Mouse (Mus musculus) left cerebral cortex, postnatal 10 days (tissue): ENCODE measurements around the gene Olfr1197. TPM values are rescaled to one million over a fixed set of nuclear protein-coding genes. Genes with fewer than 3 reads are reported as not detected.

Source experiments
- DNase-seq, 2 experiments: peaks; one replicate each; pipeline ENCODE4 v3.0.0; 2021 to 2022; ENCODE audit warnings: low spot score in 2 of 2, mixed read lengths in 1 of 2; ENCODE audit errors: extremely low spot score in 1 of 2
- intact Hi-C: fragments of 180-260 bp; cut with DNase I; formaldehyde crosslinking; loops from one replicate; pipeline ENCODE4 v1.15.1; 2025
- total RNA-seq, 2 experiments: library from RNA; stranded (reverse); gene quantifications; 2 replicates each; pipeline ENCODE4 v1.2.3; 2021

Olfr1197 gene
- not detected for total RNA-seq

DNA sequence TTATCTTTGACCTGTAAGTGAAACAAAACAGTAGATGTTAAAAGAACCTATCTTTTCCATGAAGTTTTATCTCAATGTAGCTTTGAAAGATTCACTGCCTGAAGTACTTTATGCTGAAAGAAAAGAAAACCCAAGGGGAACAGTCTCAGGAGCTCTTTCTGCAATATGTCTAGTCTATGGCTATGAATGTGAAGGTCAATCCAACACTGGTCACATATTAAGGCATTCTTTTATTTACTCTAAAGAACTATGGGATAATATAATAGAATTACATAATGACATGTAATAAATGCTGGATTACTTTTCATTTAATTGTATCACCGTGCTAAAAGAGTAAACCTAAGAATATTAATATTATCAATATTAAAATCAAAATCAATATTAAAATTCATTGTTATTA is at the start of gene Olfr1197:
Gene Olfr1197 (minus strand): TSS at position 101 of the 400 bp plus-strand sequence.
- intact Hi-C loops: no loop called here
- no peak for DNase-seq

DNA sequence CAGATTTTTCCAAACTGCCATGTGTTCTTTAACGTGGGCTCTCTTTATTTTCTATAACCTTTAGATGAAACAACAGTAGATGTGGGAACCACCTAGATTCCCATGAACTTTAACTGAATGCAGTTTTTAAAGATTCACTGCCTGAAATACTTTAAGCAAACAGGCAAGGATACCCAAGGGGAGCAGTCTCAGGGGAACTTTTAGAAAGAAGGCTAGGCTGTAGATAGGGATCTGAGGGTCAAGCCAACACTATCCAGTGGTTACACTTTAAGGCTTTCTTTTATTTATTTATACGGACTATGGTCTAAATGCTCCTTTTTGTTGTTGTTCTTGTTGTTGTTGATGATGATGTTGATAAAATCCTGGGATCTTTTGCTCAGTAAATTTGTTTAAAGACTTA is 38.2 kb upstream of the Olfr1197 start, which contains the start of gene Olfr1200:
Gene Olfr1200 (minus strand): TSS at position 101 of the 400 bp plus-strand sequence.
- intact Hi-C loops: no loop called here

DNA sequence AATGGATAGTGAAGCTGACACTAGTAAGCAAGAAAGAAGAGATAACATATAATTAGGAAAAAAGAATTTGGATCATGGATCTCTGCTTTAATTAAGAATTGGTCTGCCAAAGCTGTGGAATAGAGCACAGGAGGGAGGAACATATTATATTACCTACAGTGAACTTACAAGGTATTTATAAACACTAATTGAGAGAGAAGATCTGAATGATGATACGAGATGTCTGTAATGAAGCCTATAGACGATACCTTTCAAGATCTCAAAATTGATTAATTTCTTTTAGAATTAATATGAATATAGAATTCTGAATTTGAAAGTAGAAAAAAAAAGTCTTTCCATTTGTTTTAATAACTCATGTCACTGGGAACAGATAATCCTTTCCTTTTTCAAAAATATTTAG is 28.2 kb upstream of the Olfr1197 start, which contains the start of gene Olfr1199:
Gene Olfr1199 (minus strand): TSS at position 101 of the 400 bp plus-strand sequence.
- intact Hi-C loops: no loop called here
- DNase-seq: no peak

More for the DNA sequence above, 38.2 kb upstream of the Olfr1197 start, which contains the start of gene Olfr1200:
- no peak for DNase-seq

DNA sequence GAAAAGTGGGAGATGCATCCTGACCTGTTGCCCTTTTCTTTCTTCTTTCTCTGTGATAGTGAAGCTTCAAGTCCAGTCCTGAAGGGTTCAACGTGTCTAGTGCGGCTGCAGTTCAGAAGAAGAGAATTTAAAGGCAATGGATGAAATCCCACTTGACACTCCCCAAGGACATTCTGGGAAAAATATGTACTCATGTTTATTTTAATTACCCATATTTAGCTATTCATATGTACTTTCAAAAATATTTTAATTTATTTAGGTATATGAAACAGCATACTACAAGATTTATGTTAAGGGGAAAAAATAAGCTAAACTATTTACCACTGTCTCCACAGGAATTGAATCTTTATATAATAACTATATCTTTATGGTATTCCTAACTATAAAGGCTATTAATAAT is 19.1 kb upstream of the Olfr1197 start, which contains the start of gene Olfr1198:
Gene Olfr1198 (minus strand): TSS at position 101 of the 400 bp plus-strand sequence.
- intact Hi-C loops: no loop called here
- no peak for DNase-seq

DNA sequence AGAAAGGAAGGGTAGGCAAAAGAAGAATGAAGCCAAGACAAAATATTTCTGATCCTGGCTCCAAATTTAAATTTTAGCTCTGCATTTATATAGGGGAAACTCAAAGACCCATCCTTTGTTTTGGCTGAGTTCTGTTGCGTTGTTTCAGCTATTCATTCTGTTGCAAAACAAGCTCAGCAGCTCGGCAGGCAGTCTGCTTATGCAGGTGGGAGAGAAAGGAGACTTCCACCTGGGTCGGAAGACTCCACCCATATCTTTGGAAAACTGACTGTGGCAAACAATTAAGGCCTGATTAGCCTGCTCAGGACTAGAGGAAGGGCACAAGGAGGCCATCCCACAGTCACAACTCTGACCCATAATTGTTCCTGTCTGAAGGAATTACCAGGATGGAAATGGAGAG is 11.2 kb upstream of the Olfr1197 start:
- intact Hi-C loops: no loop called here
- no peak for DNase-seq

DNA sequence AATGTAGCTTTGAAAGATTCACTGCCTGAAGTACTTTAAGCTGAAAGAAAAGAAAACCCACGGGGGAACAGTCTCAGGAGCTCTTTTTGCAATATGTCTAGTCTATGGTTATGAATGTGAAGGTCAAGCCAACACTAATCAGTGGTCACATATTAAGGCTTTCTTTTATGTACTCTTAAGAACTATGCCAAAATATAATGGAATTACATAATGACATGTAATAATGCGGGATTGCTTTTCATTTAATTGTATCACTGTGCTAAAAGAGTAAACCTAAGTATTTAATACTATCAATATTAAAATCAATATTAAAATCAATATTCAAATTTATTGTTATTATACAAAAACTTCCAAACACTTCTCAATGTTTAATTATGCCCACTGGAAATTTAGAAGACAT is 27.7 kb downstream of the Olfr1197 start, which contains the start of gene Olfr1196:
Gene Olfr1196 (minus strand): TSS at position 101 of the 400 bp plus-strand sequence.
- intact Hi-C loops: no loop called here
- DNase-seq: no peak

DNA sequence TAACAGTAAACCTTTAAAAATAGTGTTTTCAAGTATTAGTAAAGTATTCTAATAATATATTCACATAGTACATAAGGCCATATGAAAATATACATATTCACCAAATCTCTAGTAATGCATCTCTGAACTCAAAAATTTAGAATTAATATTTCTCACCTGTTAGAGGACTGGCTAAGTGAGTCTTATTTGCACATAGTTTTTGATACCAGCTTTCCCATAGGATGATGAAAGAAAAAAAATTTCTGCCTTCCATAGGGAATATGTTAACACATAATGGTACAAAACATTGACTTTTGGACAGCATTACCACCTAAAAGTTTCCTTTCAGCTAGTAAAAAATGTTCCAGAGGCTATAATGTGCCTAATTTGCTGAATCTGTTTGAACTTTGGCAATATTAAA is 43.1 kb downstream of the Olfr1197 start, which contains the start of gene Olfr1195:
Gene Olfr1195 (minus strand): TSS at position 101 of the 400 bp plus-strand sequence.
- intact Hi-C loops: no loop called here
- DNase-seq: no peak

Other genes with a start within 250 kb of the Olfr1197 start
- gene Olfr1184, start 248.8 kb downstream of the Olfr1197 start, total RNA-seq: not detected
- gene Olfr1185-ps1, start 239.0 kb downstream of the Olfr1197 start, total RNA-seq: not detected
- not detected for gene Olfr1186, start 213.8 kb downstream of the Olfr1197 start, total RNA-seq
- gene Olfr1188, start 175.4 kb downstream of the Olfr1197 start, total RNA-seq: not detected
- not detected for gene Olfr1189, start 145.9 kb downstream of the Olfr1197 start, total RNA-seq
- under 1 TPM in 1 of 2 experiments, not detected in 1; 0.06 TPM for gene Olfr1191-ps1, start 91.8 kb downstream of the Olfr1197 start, total RNA-seq
- gene Olfr1192-ps1, start 83.9 kb downstream of the Olfr1197 start, total RNA-seq: not detected
- not detected for gene Olfr1193, start 56.7 kb downstream of the Olfr1197 start, total RNA-seq
- gene Olfr1195, start 43.2 kb downstream of the Olfr1197 start, total RNA-seq: not detected
- gene Olfr1196, start 27.8 kb downstream of the Olfr1197 start, total RNA-seq: not detected
- gene Olfr1198, start 19.0 kb upstream of the Olfr1197 start, total RNA-seq: not detected
- gene Olfr1199, start 28.1 kb upstream of the Olfr1197 start, total RNA-seq: not detected
- not detected for gene Olfr1200, start 38.1 kb upstream of the Olfr1197 start, total RNA-seq
- gene Olfr1201, start 60.7 kb upstream of the Olfr1197 start, total RNA-seq: not detected
- not detected for gene Olfr1202, start 82.1 kb upstream of the Olfr1197 start, total RNA-seq
- not detected for gene Olfr1205, start 97.4 kb upstream of the Olfr1197 start, total RNA-seq
- gene Olfr1204, start 116.9 kb upstream of the Olfr1197 start, total RNA-seq: not detected
- gene Olfr1206, start 130.9 kb upstream of the Olfr1197 start, total RNA-seq: not detected
- gene Olfr1208, start 169.9 kb upstream of the Olfr1197 start, total RNA-seq: not detected
- not detected for gene Olfr1209, start 182.8 kb upstream of the Olfr1197 start, total RNA-seq
- gene Olfr1211, start 205.7 kb upstream of the Olfr1197 start, total RNA-seq: not detected
- gene Olfr1212, start 221.6 kb upstream of the Olfr1197 start, total RNA-seq: not detected
- gene Gm13762, start 247.9 kb upstream of the Olfr1197 start, total RNA-seq: not detected